Mouse (Mus musculus) adipose tissue, adult 10 weeks (tissue): Measurements from ENCODE around the gene Dthd1. TPM values are rescaled to one million over a fixed set of nuclear protein-coding genes. Genes with fewer than 3 reads are reported as not detected.

Experiments
- polyA plus RNA-seq: library from polyadenylated mRNA; stranded (reverse); fragments of 350-450 nt; fragmentation: Illumina TruSeq; extraction: RNeasy Lipid Tissue Mini Kit (QIAGEN cat#74804); gene quantifications from one replicate; pipeline ENCODE4 v1.2.3, GENCODE M21; 2014; ENCODE audit warnings: low read depth, low replicate concordance

Gene Dthd1
- not detected for polyA plus RNA-seq

GRCm38 (mm10) chr5:62813402-62814071, at the start of gene Dthd1:
TSS of gene Dthd1 (plus strand) at chr5:62813823.

GRCm38 (mm10) chr5:62765784-62766701, 47.6 kb upstream of the Dthd1 start, which contains the start of gene Arap2:
TSS of gene Arap2 (minus strand) at chr5:62766159.

Other genes starting within 250 kb of the Dthd1 start
- 13.7 TPM for gene Arap2, start 47.7 kb upstream of the Dthd1 start, polyA plus RNA-seq